Mouse (Mus musculus): ENCODE results near the gene Kcnj11.

Kcnj11 gene

GRCm38 (mm10) chr7:46100563-46100962, at the start of gene Kcnj11:
Kcnj11 (minus strand) TSS chr7:46100764.
- DNase-seq (ENCODE audit: low spot score): peak; percentile 93

GRCm38 (mm10) chr7:46147417-46147816, 46.9 kb upstream of the Kcnj11 start:
- DNase-seq (ENCODE audit: low spot score): no peak

GRCm38 (mm10) chr7:46146675-46147308, 46.2 kb upstream of the Kcnj11 start:
- no peak for DNase-seq (ENCODE audit: low spot score)

- no peak for DNase-seq (ENCODE audit: low spot score)
Observed at GRCm38 (mm10) chr7:46144061-46144460, 43.5 kb upstream of the Kcnj11 start.

DNA sequence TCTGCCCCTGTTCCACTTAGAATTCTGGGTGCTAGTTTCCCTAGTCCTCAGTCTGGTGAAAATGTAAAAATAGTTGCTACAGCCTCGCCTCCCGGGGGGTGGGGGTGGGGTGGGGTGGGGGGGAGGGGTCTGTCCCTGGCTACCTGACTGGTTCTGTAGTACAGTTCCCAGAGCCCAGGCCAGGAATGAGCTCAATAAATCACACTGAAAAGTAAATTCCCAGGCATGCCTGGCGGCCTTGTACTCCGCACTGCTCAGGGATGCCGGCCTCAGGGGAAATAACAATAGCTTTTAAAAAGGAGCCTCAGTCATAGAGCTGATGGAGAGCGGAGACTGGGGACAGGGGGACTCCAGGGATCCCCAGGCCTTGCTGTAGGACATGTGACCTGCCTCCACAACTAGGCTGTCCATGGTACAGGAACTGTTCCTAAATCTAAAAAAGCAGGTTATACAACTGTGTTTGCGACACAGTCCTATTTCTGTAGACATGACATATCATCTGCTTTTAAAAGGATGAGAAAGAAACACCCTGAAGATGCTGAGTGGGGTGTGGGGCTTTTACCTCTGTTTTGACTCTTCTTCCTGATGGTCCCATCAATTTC, 37.9 kb upstream of the Kcnj11 start:
- DNase-seq (ENCODE audit: low spot score): no peak

- DNase-seq (ENCODE audit: low spot score): peak; percentile 22
Observed at GRCm38 (mm10) chr7:46133858-46134257, 33.3 kb upstream of the Kcnj11 start.

DNA sequence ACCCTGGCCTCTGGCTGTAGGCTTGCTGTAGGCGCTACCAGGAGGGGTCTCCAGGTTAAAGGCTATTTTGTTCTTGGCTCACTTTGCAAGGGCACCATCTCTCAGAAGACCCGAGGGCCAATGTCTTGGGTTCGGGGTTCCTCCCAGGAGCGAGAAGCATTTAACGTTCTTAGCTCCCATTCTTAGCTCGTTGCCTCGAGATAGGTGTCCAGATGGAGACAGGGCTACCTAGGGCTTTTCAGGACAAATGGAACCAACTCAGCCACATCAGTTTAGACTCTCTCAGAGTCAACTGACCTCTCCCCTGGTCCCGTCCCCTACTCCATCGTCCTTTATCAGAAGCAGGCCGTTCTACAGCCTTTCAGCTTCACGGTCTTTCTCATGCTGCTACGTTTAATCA, 31.7 kb upstream of the Kcnj11 start:
- no peak for DNase-seq (ENCODE audit: low spot score)

- DNase-seq (ENCODE audit: low spot score): no peak
Observed at GRCm38 (mm10) chr7:46131806-46132205, 31.2 kb upstream of the Kcnj11 start.

DNA sequence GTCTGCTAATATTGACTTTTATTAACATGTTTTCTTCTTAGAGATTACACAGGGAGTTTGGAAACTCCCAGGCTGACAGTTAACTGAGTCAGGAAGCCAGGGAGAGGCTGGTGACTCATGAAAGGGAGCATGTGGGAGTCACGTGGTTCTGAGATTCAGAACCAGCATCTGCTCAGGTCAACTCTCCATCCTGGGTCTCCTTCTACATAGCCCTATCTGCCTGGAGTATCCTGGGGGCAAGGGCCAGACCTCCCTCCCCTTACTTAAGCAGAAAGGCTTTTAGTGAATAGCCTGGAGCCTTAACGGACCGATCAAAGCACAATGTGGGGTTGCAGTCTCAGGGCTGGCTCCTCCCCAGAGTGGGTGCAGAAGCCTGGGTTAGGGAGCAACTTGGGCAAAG, 30.7 kb upstream of the Kcnj11 start:
- DNase-seq (ENCODE audit: low spot score): no peak

DNA sequence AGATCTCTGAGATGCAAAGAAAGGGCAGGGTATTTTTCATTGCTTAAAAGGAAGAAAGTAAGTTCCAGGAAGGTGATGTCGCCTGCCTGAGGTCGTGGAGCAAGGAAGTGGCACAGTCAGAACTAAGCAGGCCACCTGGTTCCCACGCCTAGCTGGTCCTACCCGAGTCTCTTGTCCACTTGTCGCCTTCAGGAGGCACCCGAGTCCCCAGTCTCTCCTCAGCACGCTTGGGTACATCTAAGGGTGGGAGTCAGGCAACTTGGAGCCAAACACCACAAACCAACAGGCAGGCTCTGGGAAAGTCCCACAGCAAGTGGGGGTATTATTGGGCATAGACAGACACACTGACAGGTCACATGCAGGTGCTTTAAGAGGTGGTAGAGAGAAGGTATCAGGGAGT, 30.2 kb upstream of the Kcnj11 start:
- DNase-seq (ENCODE audit: low spot score): no peak

- DNase-seq (ENCODE audit: low spot score): peak; percentile 20
Observed at GRCm38 (mm10) chr7:46129463-46130179, 29.1 kb upstream of the Kcnj11 start.

DNA sequence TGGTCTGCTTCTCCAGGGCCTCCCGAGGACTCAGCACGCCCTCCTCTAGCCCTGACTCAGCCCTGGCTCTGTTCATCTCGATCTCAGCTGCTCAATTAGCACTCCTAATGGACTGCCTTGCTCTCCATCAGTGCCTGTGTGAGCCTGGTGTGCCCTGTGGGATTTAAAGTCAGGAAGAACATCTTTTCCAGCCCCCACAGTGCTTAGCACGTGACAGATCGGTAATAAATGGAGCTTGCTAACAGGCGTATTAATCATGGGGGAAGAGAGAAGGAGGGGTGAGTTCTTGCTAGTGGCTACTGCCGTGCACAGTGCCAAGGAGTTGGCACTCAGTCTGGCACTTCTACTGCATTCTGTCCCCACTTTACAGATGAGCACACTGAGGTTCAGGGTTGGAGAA, 27.6 kb upstream of the Kcnj11 start:
- peak; percentile 20 for DNase-seq (ENCODE audit: low spot score)

- no peak for DNase-seq (ENCODE audit: low spot score)
Observed at GRCm38 (mm10) chr7:46125340-46125739, 24.8 kb upstream of the Kcnj11 start.

DNA sequence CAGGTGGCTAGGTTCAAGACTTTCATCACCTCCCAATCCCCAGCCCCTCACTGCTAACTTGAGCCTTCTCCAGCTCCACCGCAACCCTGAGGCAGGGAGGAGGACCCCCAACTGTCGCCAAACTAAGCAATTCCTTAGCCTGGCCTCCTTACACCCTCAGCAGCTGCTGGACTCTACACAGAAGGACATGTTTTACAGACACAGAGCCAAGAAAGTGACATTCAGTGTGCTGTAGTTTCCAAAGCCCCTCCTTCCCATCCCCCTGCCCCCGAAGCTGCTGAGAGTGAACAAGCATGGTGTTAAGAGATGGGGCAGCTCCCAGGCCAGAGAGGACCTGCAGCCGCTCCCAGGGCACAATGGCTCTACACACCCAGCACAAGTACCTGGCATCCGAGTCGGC, 23.9 kb upstream of the Kcnj11 start:
- no peak for DNase-seq (ENCODE audit: low spot score)

DNA sequence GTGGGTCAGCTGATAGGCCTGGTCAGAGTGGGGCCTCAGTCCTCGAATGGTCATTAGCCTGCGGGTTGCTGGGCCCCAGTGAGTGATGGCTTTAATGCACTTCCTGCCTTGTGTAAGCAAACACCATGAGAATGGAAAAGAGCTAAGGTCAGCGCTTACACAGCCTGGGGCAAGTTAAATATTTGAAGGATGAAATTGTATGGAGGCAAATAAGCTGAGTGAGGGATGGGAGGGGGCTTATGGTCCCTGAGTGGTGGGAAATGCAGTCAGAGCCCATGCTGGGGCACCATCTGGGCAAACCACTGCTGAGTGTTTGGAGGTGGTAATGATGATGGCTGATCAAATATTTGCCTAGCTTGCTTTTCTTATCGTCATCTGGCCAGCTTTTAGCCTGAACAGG, 22.4 kb upstream of the Kcnj11 start:
- DNase-seq (ENCODE audit: low spot score): peak; percentile 51

GRCm38 (mm10) chr7:46117035-46117434, 16.5 kb upstream of the Kcnj11 start:
- no peak for DNase-seq (ENCODE audit: low spot score)

GRCm38 (mm10) chr7:46116118-46116581, 15.6 kb upstream of the Kcnj11 start:
- DNase-seq (ENCODE audit: low spot score): peak; percentile 17

GRCm38 (mm10) chr7:46113435-46113834, 12.9 kb upstream of the Kcnj11 start:
- peak; percentile 42 for DNase-seq (ENCODE audit: low spot score)

- DNase-seq (ENCODE audit: low spot score): no peak
Observed at GRCm38 (mm10) chr7:46111938-46112337, 11.4 kb upstream of the Kcnj11 start.

DNA sequence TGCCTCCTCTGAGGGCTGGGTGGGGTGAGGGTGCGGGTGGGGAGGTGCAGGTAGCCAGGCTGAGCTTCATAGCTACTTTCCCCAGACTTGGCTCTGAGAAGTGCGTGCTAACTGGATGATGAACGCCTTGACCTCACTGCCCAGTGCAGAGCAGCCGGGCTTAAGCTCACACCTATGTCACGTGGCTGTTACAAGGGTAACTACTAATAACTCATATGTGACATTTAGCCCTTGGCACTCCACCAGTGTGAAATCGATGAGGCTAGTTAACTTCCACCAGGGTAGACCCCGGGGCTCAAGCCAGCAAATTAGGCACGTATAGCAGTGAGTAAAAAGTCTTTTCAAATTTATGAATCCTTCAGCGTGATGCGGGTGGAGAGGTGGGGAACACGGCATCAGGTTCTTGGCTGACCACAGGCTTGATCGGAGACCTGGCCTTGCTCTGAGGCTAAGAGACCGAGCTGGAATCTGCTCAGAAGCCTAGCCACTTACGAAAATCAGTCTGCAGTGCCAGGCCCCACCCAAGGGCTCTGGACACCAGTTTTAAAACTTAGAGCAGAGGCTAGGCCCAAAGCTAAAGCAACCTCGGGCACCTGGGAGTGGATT, 10.8 kb upstream of the Kcnj11 start:
- no peak for DNase-seq (ENCODE audit: low spot score)

GRCm38 (mm10) chr7:46110079-46110478, 9.5 kb upstream of the Kcnj11 start:
- DNase-seq (ENCODE audit: low spot score): no peak

DNA sequence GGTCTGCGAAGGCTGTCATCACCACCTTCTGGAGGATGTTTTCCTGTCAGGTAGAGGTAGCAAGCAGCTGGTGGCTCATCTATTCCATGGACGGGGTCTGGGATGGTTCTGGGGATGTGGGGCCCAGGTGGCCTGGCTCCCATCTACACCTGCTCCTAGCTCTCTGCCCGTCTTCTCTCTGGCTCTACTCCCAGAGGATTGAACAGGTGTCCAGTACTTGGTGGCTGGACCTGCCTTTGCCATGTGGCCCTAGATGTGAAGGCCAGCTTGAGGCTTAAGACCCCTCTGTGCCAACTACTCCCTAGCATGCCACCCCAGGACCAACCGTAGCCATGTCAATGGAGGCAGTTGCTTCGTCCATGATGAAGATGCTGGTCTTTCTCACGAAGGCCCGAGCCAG, 4.9 kb upstream of the Kcnj11 start:
- no peak for DNase-seq (ENCODE audit: low spot score)
